Mouse (Mus musculus) spleen, adult 12 weeks (tissue): ENCODE results near the gene Rdm1.
"Not testable (repeated sequence)": the region's sequence is repeated elsewhere in the genome, so short reads cannot be mapped to it uniquely, and the experiment has no call there.

Experiments used
- DNase-seq: peaks from one replicate; pipeline ENCODE4 v3.0.0; 2022; ENCODE audit warnings: low spot score

The Rdm1 gene

DNA sequence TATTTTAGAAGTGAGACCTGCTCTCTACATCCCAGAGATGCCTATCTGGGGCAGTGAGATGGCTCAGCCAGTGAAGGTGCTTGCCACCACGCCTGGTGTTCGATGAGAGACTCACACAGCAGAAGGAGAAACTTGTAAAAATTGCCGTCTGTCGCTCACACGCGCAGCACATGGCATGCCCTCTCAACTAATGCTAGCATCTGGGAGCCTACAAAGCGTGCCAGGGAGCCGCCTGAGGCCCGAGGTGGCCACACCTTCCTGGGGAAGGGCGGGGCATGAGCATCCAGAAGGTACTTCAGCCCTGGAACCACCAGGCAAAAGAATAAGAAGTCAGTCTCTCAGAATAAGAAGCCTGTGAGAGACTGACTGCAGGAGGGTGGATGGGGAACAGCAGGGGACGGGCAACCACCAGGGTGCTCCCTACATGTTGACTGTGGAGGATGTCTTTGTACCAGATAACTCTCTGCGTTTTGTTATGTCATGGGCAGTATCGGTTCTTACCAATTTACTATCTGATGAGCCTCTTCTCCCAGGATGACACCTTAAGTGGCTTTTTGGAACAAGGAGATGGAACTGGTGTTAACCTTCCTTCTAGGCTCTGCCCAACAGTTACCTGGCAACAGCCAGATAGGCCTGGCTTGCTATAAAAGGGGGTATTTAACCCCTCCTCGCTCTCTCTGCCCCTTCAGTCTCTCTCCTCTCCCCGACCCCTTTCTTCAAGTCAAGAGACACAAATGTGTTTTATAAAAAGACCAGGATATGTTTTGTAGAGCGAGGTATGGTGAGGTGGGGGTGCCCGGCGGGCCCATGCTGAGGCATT is 9.8 kb upstream of the Rdm1 start:
- DNase-seq = peak; percentile 30

DNA sequence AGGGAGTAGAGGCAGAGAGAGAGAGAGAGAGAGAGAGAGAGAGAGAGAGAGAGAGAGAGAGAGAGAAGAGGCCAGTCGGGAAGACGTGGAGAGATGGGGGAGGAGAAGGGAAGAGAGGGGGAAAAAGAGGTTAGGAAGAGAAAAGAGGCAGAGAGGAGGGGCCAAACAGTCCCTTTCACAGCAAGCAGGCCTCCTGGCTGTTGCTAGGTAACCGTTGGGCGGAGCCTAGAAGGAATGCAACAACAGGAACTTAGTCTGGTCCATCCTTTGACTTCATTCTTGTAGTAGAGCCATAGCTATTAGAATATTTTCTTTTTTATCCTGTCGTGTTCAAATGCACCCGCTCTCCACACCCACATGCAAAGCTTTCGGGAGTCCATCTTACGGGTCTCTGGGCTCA is 9.1 kb upstream of the Rdm1 start:
- no peak for DNase-seq

DNA sequence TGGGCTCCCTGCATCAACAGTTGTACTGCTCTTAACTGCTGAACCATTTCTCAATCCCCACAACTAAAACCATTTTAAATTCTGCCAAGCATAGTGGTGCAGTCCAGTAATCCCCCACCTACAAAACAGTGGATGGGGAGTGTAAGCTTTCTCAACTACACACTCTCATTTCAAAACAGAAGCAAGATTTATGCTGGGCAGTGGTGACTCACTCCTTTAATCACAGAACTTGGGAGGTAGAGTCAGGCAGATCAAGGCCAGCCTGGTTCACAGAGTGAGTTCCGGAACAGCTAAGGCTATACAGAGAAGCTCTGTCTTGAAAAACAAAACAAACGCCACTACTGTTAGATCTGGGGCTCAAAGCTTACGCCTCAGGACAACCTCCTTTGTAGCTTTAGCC is 8.4 kb upstream of the Rdm1 start:
- no peak for DNase-seq

DNA sequence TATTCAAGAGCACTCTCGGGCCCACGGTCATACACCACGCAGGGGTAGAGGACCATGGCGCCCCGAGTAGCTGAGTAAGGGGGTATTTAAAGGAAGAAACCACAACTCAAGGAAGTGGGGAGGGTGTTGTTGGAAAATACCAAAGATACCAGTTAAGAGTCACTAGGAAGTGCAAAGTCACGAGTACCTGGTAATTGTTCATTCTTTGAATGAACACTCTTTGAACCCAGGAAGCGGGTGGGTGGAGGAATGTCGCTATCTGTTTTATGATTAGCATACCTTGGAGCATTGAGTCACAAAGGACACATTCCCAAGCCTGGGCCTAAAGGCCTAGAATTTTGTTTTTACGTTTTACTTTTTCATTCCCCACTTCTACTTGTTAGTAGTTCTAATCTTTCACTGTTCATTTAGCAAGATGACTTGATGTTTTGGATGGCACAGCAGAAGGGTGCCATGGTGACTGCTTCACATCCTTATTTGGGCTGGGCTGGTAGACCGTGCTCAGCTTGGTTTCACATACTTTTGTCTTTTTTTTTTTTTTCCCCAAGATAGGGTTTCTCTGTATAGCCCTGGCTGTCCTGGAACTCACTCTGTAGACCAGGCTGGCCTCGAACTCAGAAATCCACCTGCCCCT is 6.9 kb upstream of the Rdm1 start:
- DNase-seq = not testable (repeated sequence)

DNA sequence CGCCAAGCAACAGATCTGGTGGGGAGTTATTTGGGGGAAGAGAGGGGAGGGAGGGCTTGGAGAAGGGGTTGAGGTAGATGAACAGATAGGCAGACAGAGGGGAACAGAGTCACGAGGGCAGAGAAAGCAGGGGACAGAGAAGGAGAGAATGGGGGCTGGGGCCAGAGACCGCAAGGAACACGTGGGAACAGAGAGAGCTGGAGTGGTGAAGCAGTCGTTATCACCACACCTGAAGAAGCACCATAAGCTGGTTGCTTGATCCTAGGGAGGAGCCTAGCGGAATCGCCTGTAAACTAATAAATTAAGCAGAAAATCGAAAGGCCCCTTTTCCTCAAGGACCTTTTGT is 373 bp upstream of the Rdm1 start:
- no peak for DNase-seq

DNA sequence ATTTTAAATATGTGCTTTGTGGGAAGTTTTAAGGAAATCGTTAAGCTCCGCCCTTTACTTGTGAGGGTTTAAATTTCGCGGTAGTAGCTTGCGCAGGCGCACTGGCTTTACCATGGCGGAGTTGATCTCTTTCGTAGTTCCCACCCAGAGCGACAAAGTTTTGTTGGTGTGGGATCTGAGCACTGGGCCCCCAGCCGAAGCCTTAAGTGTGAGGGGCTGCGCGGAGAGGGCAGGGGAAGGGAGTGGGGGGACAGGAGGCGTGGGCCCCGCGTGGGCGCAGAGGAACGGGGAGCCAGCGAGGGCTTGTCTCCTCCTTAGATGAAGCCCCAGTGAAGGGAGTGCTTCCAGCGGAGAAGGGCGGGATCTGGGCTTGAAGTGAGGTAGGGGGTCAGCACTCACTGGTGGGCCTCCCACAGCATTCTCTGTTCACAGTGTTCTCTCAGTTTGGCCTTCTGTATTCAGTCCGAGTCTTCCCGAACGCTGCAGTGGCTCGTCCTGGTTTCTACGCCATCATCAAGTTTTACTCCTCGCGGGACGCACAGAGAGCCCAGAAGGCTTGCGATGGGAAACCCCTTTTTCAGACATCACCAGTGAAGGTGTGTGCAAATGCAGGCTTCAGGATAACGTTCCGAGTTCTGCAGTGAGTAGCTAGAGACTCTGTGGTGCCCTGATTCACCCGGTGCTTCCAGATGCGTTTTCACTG is 1.0 kb downstream of the Rdm1 start:
- peak; percentile 82 for DNase-seq

DNA sequence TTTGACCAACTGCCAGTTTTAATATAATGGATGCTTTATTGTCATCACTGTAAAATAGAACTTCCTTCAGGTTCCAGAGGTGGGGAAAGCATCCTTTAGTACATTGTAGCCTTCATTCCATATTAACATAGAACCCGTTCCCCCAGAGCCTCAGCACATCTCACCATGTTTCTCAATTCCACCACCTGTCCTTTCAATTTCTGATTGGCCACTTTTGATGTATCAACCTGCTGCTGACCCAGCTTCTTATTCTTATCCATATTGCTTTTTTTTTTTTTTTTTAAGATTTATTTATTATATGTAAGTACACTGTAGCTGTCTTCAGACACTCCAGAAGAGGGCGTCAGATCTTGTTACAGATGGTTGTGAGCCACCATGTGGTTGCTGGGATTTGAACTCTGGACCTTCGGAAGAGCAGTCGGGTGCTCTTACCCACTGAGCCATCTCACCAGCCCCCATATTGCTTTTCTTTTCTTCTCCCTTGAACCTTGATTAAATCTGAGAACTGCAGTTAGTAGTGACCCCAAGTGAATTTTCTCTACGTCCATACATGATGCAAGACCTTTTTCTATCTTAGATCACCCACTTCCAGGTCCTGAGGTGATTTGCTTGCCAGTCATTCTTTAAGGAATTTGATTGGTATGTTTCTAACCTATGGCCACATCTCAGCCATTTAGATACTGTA is 1.9 kb downstream of the Rdm1 start:
- DNase-seq = not testable (repeated sequence)

DNA sequence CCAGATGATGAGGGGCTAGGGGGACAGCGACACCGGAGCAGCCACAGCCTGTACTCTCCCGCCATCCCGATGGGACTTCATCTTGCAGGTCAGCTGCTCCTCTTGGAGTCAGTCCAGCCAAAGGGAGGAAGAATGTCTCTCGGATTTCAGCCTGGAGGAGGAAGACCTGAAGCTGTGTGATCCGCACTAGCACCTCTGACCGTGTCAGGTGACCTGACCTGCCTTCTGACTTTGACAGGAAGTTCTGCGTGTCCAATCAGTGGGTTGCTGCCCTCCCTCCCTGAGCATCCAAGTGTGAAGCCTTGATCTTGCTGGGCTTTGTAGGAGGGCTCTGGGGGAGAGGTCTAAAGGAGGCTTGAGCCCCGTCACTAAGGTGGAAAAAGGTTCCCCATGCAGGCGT is 8.7 kb downstream of the Rdm1 start:
- no peak for DNase-seq

DNA sequence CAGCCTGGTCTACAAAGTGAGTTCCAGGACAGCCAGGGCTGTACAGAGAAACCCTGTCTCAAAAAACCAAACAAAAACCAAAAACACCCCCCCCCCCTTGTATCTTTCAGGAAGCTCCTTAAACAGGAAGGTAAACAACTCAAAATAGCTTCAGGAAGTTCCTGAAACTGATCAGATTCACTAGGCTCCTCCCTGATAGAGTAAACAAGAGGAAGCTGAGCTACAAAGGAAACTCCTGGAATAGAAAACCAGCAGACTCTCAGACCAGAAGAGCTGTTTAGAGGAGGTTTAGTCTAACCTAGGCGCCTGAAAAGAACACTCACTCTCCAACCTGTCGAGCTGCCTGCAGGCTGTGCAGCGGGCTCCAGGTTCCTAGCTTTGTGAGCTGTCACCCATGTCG is 12.8 kb downstream of the Rdm1 start:
- DNase-seq = no peak

DNA sequence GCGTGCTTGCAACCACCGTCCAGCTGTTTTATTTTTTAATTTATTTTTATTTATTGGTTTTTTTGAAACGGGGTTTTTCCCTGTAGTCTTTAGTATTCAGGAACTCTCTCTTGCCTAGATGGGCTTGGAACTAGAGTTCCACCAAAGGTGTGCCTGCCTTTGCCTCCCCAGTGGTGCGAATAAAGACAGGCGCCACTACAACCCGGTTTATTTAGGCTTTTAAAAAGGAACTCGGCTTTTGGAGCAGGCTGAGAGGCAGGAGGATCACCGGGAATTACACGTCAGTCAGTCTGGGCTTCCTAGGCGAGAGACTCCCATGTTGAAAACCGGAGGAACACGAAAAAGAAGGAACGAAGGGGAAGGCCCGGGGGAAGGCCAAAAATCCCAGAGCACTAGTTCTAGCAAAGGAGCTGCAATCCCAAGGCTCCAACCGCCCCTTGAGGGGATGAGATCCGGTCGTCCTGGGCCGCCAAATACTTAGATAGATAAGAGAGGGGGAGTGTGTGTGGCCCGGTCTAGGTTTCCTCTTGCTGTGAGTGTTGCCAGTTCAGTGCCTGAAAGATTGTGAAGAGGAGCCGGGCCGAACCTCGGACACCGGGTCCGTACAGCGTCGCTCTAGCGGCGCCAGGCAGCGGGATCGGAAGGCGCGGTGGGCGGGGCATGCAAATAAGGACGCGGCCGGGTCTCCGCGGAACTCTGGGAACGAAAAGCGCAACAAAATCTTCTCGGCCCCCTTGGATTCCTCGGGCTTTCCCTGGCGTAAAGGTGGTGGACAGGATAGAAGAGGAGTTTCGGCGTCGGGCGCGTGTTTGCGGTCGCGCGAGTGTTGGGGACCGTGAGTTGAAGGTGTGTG is 14.1 kb downstream of the Rdm1 start:
- peak; percentile 80 for DNase-seq

DNA sequence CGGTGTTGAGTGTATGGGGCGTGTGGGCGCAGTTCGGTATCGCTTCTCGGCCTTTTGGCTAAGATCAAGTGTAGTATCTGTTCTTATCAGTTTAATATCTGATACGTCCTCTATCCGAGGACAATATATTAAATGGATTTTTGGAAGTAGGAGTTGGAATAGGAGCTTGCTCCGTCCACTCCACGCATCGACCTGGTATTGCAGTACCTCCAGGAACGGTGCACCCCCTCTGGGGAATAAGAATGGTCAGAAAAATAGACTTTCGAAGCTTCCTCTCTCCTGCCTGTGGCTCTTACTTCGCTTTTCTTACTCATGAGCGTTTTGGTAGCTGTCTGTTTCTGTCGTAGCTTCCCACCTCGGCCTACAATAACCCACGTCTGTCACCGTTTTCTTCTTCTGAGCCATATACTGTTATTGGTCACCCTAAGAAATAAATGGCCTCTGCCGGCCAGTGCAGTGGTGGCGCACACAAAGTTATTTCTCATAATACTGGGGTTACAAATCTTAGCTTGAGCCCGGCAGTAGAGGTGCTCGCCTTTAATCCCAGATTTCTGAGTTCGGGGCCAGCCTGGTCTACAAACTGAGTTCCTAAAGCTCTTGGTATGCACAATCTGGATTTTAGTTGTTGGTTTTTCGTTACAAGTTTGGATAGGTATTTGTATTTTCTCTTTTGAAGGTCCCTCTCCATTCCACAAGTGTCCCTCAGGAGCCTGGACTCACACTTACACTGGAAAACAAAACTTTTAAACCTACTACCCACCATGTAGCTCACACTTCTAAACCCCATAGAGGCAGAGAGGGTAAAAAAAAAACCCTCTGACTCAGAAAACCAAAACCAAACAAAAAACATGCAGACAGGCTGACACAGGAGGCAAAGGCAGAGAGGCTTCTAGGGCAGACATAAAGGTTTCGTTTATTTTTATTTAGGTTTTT is 15.0 kb downstream of the Rdm1 start:
- peak; percentile 33 for DNase-seq

DNA sequence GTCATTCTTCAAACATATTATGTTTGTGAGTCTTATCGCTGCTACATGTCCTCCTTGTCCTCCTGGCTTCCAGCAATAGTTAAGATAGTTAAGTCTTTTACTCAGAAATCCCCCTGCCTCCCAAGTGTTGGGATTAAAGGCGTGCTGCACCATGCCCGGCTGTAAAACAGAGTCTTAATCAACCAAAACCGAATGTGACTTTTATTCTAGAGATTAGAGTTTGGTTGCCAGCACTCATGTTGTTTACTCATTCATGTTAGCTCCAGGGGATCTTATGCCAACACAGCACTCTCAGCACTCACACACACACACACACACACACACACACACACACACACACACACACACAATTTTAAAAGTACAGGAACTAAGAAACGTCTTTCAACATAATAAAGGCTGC is 15.9 kb downstream of the Rdm1 start:
- no peak for DNase-seq

DNA sequence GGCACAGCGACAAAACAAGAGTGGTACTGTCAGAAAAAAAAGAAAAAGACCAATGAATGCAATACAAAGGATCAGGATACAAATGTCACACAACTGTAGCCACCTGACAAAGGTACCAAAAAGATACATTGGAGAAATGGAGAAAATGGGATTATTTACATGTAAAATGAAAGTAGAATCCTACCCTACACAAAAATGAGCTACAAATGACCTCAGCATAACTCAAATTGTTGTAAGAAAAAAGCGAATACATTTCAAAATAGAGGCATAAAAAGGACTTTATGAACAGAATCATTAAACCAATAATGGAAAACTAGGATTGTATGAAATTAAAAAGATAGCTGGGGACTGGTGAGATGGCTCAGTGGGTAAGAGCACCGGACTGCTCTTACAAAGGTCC is 17.6 kb downstream of the Rdm1 start:
- no peak for DNase-seq

DNA sequence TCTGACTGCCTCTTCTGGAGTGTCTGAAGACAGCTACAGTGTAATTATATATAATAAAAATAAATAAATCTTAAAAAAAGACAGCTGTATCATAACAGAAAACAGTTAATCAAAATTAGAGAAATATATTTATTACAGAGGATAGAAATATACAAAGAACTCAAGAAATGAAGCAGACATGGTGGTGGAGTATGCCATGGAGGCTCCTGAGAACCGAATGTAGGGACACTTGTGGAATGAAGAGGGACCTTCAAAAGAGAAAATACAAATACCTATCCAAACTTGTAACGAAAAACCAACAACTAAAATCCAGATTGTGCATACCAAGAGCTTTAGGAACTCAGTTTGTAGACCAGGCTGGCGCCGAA is 18.0 kb downstream of the Rdm1 start:
- DNase-seq = not testable (repeated sequence)

DNA sequence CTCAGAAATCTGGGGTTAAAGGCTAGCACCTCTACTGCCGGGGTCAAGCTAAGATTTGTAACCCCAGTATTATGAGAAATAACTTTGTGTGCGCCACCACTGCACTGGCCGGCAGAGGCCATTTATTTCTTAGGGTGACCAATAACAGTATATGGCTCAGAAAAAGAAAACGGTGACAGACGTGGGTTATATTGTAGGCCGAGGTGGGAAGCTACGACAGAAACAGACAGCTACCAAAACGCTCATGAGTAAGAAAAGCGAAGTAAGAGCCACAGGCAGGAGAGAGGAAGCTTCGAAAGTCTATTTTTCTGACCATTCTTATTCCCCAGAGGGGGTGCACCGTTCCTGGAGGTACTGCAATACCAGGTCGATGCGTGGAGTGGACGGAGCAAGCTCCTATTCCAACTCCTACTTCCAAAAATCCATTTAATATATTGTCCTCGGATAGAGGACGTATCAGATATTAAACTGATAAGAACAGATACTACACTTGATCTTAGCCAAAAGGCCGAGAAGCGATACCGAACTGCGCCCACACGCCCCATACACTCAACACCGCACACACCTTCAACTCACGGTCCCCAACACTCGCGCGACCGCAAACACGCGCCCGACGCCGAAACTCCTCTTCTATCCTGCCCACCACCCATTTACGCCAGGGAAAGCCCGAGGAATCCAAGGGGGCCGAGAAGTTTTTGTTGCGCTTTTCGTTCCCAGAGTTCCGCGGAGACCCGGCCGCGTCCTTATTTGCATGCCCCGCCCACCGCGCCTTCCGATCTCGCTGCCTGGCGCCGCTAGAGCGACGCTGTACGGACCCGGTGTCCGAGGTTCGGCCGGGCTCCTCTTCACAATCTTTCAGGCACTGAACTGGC is 18.7 kb downstream of the Rdm1 start:
- DNase-seq = peak; percentile 78

DNA sequence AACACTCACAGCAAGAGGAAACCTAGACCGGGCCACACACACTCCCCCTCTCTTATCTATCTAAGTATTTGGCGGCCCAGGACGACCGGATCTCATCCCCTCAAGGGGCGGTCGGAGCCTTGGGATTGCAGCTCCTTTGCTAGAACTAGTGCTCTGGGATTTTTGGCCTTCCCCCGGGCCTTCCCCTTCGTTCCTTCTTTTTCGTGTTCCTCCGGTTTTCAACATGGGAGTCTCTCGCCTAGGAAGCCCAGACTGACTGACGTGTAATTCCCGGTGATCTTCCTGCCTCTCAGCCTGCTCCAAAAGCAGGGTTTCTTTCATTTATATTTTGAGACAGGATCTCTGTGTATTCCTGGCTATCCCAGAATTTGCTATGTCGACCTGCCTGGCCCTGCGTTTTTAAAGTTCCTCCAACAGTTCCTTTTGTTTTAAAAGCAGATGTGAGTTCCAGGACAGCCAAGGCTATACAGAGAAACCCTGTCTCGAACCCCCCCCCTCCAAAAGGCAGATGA is 19.3 kb downstream of the Rdm1 start:
- not testable (repeated sequence) for DNase-seq

DNA sequence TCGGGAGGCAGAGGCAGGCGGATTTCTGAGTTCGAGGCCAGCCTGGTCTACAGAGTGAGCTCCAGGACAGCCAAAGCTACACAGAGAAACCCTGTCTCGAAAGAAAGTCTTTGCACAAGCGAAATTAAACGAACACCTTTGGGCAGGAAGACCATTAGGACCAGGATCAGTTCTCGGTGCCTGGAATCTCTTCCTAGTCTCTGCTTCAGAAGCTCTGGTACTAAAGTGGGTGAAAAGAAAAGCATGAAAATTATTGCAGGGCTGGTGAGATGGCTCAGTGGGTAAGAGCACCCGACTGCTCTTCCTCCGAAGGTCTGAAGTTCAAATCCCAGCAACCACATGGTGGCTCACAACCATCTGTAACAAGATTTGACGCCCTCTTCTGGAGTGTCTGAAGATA is 20.1 kb downstream of the Rdm1 start:
- DNase-seq = not testable (repeated sequence)

DNA sequence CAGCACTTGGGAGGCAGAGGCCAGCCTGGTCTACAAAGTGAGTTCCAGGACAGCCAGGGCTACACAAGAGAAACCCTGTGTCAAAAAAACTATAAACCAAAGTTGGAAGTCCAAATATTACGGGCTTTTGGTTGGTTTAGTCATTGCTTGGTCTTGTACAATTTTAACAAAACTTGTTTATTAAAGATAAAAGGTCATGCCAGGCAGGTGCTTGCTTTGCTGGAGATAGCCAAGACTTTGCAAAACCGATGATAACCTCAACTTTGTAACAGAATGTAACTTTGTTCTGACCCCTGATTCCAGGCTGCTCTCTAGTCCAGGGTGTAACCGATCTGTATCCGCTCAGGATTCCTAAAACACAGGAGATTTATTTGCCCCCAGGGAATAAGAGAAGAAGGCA is 29.4 kb downstream of the Rdm1 start:
- no peak for DNase-seq

DNA sequence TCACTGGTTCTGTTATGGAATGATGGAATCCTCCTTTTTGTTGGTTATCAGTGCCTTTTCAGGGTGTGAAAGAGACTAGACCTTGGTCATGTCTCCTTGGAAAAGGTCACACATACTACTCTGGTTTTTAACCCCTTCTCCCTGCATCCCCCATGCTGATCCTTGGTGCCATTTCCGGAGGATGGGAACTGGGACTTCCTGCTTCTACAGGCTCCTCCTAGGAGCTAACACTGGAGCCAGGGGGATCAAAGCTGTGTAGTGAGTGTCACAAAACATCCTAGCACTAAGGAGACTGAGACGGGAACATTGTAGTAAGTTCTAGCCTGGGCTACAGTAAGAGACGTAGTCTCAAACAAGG is 30.5 kb downstream of the Rdm1 start:
- DNase-seq = no peak
